Mouse (Mus musculus) kidney, adult 18-20 months (tissue): Measurements from ENCODE around the gene Bola3.

Source experiments
- DNase-seq: peaks from one replicate; pipeline ENCODE4 v3.0.0; 2021

Bola3 gene

GRCm38 (mm10) chr6:83349274-83349958 lies 469 bp downstream of the Bola3 start:
- peak; percentile 94 for DNase-seq

- DNase-seq: no peak
Measured at GRCm38 (mm10) chr6:83350172-83350571, 1.2 kb downstream of the Bola3 start.

GRCm38 (mm10) chr6:83350851-83351405 lies 2.0 kb downstream of the Bola3 start:
- DNase-seq: no peak

GRCm38 (mm10) chr6:83351490-83352160 lies 2.7 kb downstream of the Bola3 start:
- DNase-seq: no peak

- no peak for DNase-seq
Measured at GRCm38 (mm10) chr6:83352666-83353410, 3.9 kb downstream of the Bola3 start.

GRCm38 (mm10) chr6:83354856-83355781 lies 6.2 kb downstream of the Bola3 start:
- peak; percentile 21 for DNase-seq

GRCm38 (mm10) chr6:83356569-83357138 lies 7.7 kb downstream of the Bola3 start:
- peak; percentile 85 for DNase-seq

GRCm38 (mm10) chr6:83357436-83357835 lies 8.5 kb downstream of the Bola3 start:
- DNase-seq: no peak

GRCm38 (mm10) chr6:83361523-83362248 lies 12.7 kb downstream of the Bola3 start:
- DNase-seq: no peak

- no peak for DNase-seq
Measured at GRCm38 (mm10) chr6:83363075-83363474, 14.1 kb downstream of the Bola3 start.

GRCm38 (mm10) chr6:83370316-83370965 lies 21.5 kb downstream of the Bola3 start:
- DNase-seq: no peak

GRCm38 (mm10) chr6:83371350-83371749 lies 22.4 kb downstream of the Bola3 start:
- no peak for DNase-seq

GRCm38 (mm10) chr6:83373704-83374300 lies 24.9 kb downstream of the Bola3 start:
- DNase-seq: no peak

GRCm38 (mm10) chr6:83381510-83382491 lies 32.9 kb downstream of the Bola3 start:
- DNase-seq: no peak

GRCm38 (mm10) chr6:83385569-83386090 lies 36.7 kb downstream of the Bola3 start:
- no peak for DNase-seq

- DNase-seq: peak; percentile 40
Measured at GRCm38 (mm10) chr6:83392166-83392780, 43.3 kb downstream of the Bola3 start.

- DNase-seq: no peak
Measured at GRCm38 (mm10) chr6:83394122-83394521, 45.2 kb downstream of the Bola3 start.

GRCm38 (mm10) chr6:83395544-83396229 lies 46.7 kb downstream of the Bola3 start:
- no peak for DNase-seq
